In genomic region chr10:115750250-115750649, GRCm38 (mm10) we compare ENCODE assay signal across 15 mouse cellular contexts.
"Had no signal": no experiment of that assay in that cellular context is flagged by ENCODE, and none has a peak within 500 bp of the region (broad histone marks: within the 10 kb centered on the region; RNA-seq: fewer than 3 reads in every experiment).

No protein-coding gene starts in this region.

- H3K4me2 ChIP-seq: limb, embryonic 12.5 days; limb, embryonic 15.5 days; liver, embryonic 11.5 days; lung, embryonic 14.5 days; neural tube, embryonic 12.5 days had no signal

- DNase-seq: kidney, adult 18-20 months; kidney, adult 9 months; kidney, postnatal 14 days; kidney, postnatal 4 days; liver, postnatal 0 days; lung, embryonic 14.5 days; thymus, adult 18-20 months; thymus, postnatal 36 days had no signal

- H3K4me3 ChIP-seq: limb, embryonic 12.5 days; limb, embryonic 15.5 days; neural tube, embryonic 12.5 days had no signal

- H3K9me3 ChIP-seq: limb, embryonic 12.5 days; limb, embryonic 15.5 days; neural tube, embryonic 12.5 days had no signal

- H3K27me3 ChIP-seq: limb, embryonic 12.5 days; limb, embryonic 15.5 days; neural tube, embryonic 12.5 days had no signal

- ATAC-seq: liver, postnatal 0 days; lung, postnatal 0 days had no signal

- H3K36me3 ChIP-seq: limb, embryonic 12.5 days; limb, embryonic 15.5 days; neural tube, embryonic 12.5 days had no signal

- H3K27ac ChIP-seq: limb, embryonic 12.5 days; limb, embryonic 15.5 days; liver, embryonic 14.5 days; macrophage; neural tube, embryonic 12.5 days had no signal

- H3K9ac ChIP-seq: limb, embryonic 12.5 days; limb, embryonic 15.5 days; liver, embryonic 14.5 days; liver, postnatal 0 days; lung, embryonic 14.5 days; neural tube, embryonic 12.5 days had no signal

- H3K4me1 ChIP-seq: limb, embryonic 12.5 days; neural tube, embryonic 12.5 days had no signal
